Mouse (Mus musculus): ENCODE data around the gene Nr2c1. TPM values are rescaled to one million over a fixed set of nuclear protein-coding genes. Genes with fewer than 3 reads are reported as not detected.

Gene Nr2c1
- total and polyA plus RNA-seq, 3 experiments = 1.1 to 12.6 (median 5.1) TPM

DNA sequence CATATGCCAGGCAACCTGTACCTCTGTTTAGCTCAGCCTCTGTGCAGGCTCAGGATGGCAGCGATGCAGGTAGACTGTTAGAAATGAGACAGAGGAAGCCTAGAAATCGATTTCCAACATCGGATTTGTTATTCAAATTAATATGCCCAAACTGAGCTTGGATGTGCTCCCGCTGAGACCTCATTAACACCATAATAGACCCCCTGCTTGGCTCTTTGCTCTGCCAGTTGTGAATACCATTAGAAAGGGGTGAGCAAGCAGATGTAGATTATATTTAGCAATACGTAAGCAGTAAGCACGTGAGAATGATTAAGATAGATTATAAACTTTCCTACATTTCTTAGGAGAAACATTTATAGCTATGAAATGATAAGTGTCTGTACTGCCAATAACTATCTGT is 24.9 kb downstream of the Nr2c1 start:
- Histone ChIP-seq H3K4me1 (ENCODE audit: insufficient read depth, low read depth, low read length) (no peaks in the 10 kb centered on the region), H3K27me3 (ENCODE audit: insufficient read depth, low read length) (no peaks in the 10 kb centered on the region), H3K4me3 (ENCODE audit: low read depth, low read length) (no peak overlapping the region), H3K36me3 (replicated peaks) (peaks cover 55% of the 10 kb centered on the region), H3K9me3 (replicated peaks) (no peaks in the 10 kb centered on the region)
- no peak for DNase-seq (ENCODE audit: low spot score)
- no peak for ATAC-seq (ENCODE audit: extremely low read depth, insufficient number of reproducible peaks, low FRiP score, poor library complexity, severe bottlenecking)
- TF ChIP-seq GATA1 (IDR thresholded peaks at IDR 0.05; ENCODE audit: borderline replicate concordance, low read length) (no peak), TAL1 (conservative IDR thresholded peaks at IDR 0.05; ENCODE audit: low read depth, low read length) (no peak), GATA2 (IDR thresholded peaks at IDR 0.05; ENCODE audit: borderline replicate concordance, low read depth, low read length) (no peak), POLR2AphosphoS5 (IDR thresholded peaks at IDR 0.05; ENCODE audit: insufficient replicate concordance, low read depth, low read length) (no peak), CTCF (IDR thresholded peaks at IDR 0.05; ENCODE audit: low read depth, low read length) (no peak)

DNA sequence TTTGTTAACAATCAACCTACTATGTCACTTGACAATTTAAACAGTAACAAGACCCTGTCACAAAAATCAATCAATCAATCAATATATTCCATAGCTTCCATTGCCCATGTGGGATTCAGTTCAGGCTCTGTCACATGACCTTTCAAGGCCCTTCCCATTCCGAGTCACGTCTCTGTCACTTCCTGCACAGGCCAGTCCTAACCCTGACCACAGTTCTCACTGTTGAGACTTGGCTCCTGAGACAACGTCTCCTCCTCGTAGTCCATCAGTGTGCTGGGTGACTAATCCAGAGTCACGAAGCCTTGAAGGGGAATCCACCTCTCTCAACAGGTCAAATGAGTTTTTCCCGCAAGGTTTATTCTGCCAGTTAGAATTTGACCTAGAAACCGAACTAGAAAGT is 26.8 kb downstream of the Nr2c1 start:
- ATAC-seq (ENCODE audit: extremely low read depth, insufficient number of reproducible peaks, low FRiP score, poor library complexity, severe bottlenecking) (no peak), DNase-seq (ENCODE audit: low spot score) (no peak)
- no peaks in the 10 kb centered on the region for H3K27me3 ChIP-seq (ENCODE audit: insufficient read depth, low read length)
- no peak for TF ChIP-seq GATA2 (IDR thresholded peaks at IDR 0.05; ENCODE audit: borderline replicate concordance, low read depth, low read length)
- TF ChIP-seq TAL1 (conservative IDR thresholded peaks at IDR 0.05; ENCODE audit: low read depth, low read length) = no peak
- no peak for TF ChIP-seq CTCF (IDR thresholded peaks at IDR 0.05; ENCODE audit: low read depth, low read length)
- TF ChIP-seq POLR2AphosphoS5 (IDR thresholded peaks at IDR 0.05; ENCODE audit: insufficient replicate concordance, low read depth, low read length) = no peak
- no peak for TF ChIP-seq GATA1 (IDR thresholded peaks at IDR 0.05; ENCODE audit: borderline replicate concordance, low read length)
- peaks cover 41% of the 10 kb centered on the region for H3K36me3 ChIP-seq (replicated peaks)
- H3K4me3 ChIP-seq (ENCODE audit: low read depth, low read length) = no peak overlapping the region
- H3K9me3 ChIP-seq (replicated peaks) = no peaks in the 10 kb centered on the region
- H3K4me1 ChIP-seq (ENCODE audit: insufficient read depth, low read depth, low read length) = no peaks in the 10 kb centered on the region

DNA sequence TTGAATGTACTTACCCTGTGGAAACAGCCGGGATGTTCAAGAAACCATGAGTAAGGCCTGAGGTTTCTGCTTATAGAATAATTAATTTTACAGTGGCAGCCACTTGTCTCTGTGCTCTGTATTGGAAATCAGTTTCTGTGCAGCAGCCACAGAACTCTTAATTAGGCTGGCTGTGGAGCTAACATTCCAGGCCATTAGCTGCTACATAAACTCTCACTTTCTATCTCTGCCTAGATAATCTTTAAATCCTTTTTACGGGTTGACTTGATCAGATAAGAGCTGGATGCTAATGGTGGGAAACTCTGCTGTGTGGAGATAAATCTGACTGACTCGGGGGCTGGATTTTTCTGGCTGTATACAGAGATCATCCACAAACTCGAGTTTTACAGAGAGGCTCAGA is 35.4 kb downstream of the Nr2c1 start:
- DNase-seq (ENCODE audit: low spot score) (no peak), ATAC-seq (ENCODE audit: extremely low read depth, insufficient number of reproducible peaks, low FRiP score, poor library complexity, severe bottlenecking) (no peak)
- no peak for TF ChIP-seq POLR2AphosphoS5 (IDR thresholded peaks at IDR 0.05; ENCODE audit: insufficient replicate concordance, low read depth, low read length)
- Histone ChIP-seq H3K4me1 (ENCODE audit: insufficient read depth, low read depth, low read length) (no peaks in the 10 kb centered on the region), H3K4me3 (ENCODE audit: low read depth, low read length) (no peak overlapping the region), H3K36me3 (replicated peaks) (peaks cover 43% of the 10 kb centered on the region), H3K27me3 (ENCODE audit: insufficient read depth, low read length) (no peaks in the 10 kb centered on the region), H3K9me3 (replicated peaks) (no peaks in the 10 kb centered on the region)

DNA sequence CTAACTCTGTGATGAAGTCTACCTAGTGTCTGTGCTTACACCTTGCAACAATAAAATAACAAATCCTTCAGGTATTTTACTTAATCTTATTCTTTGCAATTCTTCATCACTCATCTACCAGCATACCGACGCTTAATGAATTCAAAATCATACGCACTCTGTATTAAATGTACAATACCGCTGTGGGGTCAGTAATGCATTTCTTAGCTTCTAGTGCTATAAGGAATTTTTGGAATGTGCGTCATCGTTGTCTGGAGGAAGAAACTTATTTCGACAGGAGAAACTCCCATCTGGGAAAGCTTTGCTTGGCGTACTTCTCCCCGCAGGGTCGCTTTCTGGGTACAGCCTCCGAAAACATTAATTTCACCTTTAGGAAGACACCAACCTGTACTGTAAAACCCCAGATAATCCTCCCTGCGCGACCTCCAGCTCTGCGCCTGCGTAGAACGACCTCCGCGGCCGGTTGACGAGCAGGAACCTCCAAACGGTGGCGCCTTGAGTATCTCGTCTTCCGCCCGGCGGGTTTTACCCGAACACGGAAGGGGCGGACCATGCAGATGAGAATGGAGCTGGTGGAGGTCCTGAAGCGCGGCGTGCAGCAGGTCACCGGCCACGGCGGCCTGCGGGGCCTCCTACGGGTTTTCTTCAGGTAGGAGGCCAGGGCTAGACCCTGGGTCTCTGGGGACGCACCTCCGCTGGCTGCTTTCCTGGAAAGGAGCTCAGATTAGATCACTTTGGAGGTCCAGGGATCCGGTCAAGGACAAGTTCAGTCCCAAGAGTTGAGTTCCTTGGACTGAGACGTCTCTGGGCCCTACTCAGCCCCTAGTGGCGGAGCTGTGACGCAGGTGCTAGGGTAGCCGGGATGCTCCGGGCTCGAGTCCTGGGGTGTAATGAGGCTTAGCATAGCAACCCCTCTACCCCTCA is 50.9 kb downstream of the Nr2c1 start, which contains the start of gene Ndufa12:
Gene Ndufa12, plus strand, starts transcription at position 239 of the 924 bp plus-strand sequence.
- peak; percentile 59 for DNase-seq (ENCODE audit: low spot score)
- TF ChIP-seq POLR2AphosphoS5 (IDR thresholded peaks at IDR 0.05; ENCODE audit: insufficient replicate concordance, low read depth, low read length) (no peak), CTCF (IDR thresholded peaks at IDR 0.05; ENCODE audit: low read depth, low read length) (peak; percentile 57; the same call in 1 of the 2 replicates)
- Histone ChIP-seq H3K4me3 (ENCODE audit: low read depth, low read length) (peak within 1 kb of the TSS; percentile 78), H3K36me3 (replicated peaks) (peaks cover 42% of the 10 kb centered on the region), H3K27me3 (ENCODE audit: insufficient read depth, low read length) (no peaks in the 10 kb centered on the region), H3K9me3 (replicated peaks) (no peaks in the 10 kb centered on the region), H3K4me1 (ENCODE audit: insufficient read depth, low read depth, low read length) (peaks cover 17% of the 10 kb centered on the region)
- peak; percentile 92 for ATAC-seq (ENCODE audit: extremely low read depth, insufficient number of reproducible peaks, low FRiP score, poor library complexity, severe bottlenecking)

DNA sequence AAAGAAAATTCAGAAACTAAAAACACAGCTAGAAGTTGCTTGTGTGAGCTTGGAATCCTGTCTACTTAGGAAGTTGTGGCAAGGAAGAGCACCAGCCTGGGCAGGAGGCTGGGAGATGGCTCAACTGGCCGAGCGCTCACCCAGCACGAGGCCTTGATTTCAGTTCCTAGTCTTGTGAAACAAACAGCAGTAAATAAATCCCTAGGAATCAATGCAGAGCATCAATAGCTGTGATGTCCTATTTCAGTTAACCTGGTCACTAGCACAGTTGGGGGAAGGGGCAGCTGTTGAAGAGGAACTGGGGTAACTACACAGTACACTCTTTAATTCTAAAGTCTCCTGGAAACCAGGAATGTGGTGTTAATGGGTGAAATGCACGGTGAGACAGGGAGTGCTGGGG is 57.1 kb downstream of the Nr2c1 start:
- Histone ChIP-seq H3K9me3 (replicated peaks) (no peaks in the 10 kb centered on the region), H3K27me3 (ENCODE audit: insufficient read depth, low read length) (no peaks in the 10 kb centered on the region), H3K4me3 (ENCODE audit: low read depth, low read length) (no peak overlapping the region), H3K36me3 (replicated peaks) (peaks cover 84% of the 10 kb centered on the region), H3K4me1 (ENCODE audit: insufficient read depth, low read depth, low read length) (peaks cover 6% of the 10 kb centered on the region)
- no peak for ATAC-seq (ENCODE audit: extremely low read depth, insufficient number of reproducible peaks, low FRiP score, poor library complexity, severe bottlenecking)
- DNase-seq (ENCODE audit: low spot score) = no peak
- TF ChIP-seq CTCF (IDR thresholded peaks at IDR 0.05; ENCODE audit: low read depth, low read length) (no peak), TAL1 (conservative IDR thresholded peaks at IDR 0.05; ENCODE audit: low read depth, low read length) (no peak), POLR2AphosphoS5 (IDR thresholded peaks at IDR 0.05; ENCODE audit: insufficient replicate concordance, low read depth, low read length) (no peak), GATA1 (IDR thresholded peaks at IDR 0.05; ENCODE audit: borderline replicate concordance, low read length) (no peak), GATA2 (IDR thresholded peaks at IDR 0.05; ENCODE audit: borderline replicate concordance, low read depth, low read length) (no peak)

DNA sequence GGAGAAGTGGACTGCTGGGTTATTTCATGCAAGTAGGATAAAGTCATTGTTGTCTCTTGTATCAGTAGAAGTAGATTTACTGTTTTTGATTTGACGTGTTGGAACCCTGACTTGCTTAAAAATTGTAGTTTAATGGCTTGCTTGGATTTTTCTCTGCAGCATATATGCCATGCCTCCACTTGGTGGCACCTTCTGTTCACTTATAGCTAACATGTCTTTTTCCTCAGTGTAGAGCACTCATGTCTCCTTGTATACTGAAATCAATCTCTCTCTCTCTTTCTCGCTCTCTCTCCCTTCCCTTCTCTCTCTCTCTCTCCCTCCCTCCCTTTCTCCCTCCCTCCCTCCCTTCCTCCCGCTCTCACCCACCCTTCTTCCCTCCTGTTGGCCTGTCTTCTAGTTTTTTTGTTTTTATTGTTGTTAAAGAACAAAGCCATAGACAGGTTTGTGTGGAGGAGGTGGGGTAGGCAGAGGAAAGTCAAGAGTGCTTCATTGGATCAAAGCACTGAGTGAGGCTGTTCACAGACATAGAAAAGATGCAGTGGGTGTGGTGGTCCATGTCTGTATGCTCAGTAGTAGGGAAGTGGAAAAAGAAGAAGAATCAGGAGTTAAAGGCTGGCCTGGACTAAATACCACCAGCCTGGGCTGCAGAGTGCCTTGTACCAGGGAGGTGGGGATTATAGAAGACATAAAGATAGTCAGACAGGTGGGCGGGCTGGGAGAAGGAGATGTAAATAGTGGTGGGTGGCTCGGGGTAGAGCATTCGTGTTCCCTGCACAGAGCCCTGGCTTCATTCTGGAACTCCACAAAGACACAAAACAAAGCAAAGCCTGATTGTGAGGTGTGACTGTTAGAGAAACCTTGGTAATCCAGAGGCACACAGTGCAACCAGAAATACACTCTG is 63.1 kb downstream of the Nr2c1 start:
- H3K4me3 ChIP-seq (ENCODE audit: low read depth, low read length) = no peak overlapping the region
- DNase-seq (ENCODE audit: low spot score) (no peak), ATAC-seq (ENCODE audit: extremely low read depth, insufficient number of reproducible peaks, low FRiP score, poor library complexity, severe bottlenecking) (no peak)
- no peaks in the 10 kb centered on the region for H3K27me3 ChIP-seq (ENCODE audit: insufficient read depth, low read length)
- no peak for TF ChIP-seq TAL1 (conservative IDR thresholded peaks at IDR 0.05; ENCODE audit: low read depth, low read length)
- TF ChIP-seq POLR2AphosphoS5 (IDR thresholded peaks at IDR 0.05; ENCODE audit: insufficient replicate concordance, low read depth, low read length) = no peak
- no peak for TF ChIP-seq GATA2 (IDR thresholded peaks at IDR 0.05; ENCODE audit: borderline replicate concordance, low read depth, low read length)
- no peak for TF ChIP-seq CTCF (IDR thresholded peaks at IDR 0.05; ENCODE audit: low read depth, low read length)
- no peak for TF ChIP-seq GATA1 (IDR thresholded peaks at IDR 0.05; ENCODE audit: borderline replicate concordance, low read length)
- H3K4me1 ChIP-seq (ENCODE audit: insufficient read depth, low read depth, low read length) = no peaks in the 10 kb centered on the region
- no peaks in the 10 kb centered on the region for H3K9me3 ChIP-seq (replicated peaks)
- H3K36me3 ChIP-seq (replicated peaks) = peaks cover 77% of the 10 kb centered on the region

Measured in G1E (cell line).